Mouse (Mus musculus): ENCODE measurements at regions not wholly inside any gene's neighbourhood (a gene's known extent, or its start where the extent isn't known, plus 50 kb on each side); places are given as distances from the start of the nearest gene placed in this dataset.
A peak's percentile ranks its signal among the peaks of the same experiment; 100 is the strongest.
"Not testable (repeated sequence)": the region's sequence is repeated elsewhere in the genome, so short reads cannot be mapped to it uniquely, and the experiment has no call there.

GRCm38 (mm10) chr5:26586108-26586507 lies 230.9 kb upstream of the Dpp6 start:
- DNase-seq (ENCODE audit: low spot score): no peak

- no peak for DNase-seq (ENCODE audit: low spot score)
Measured at GRCm38 (mm10) chr5:26590886-26591285, 226.1 kb upstream of the Dpp6 start.

GRCm38 (mm10) chr5:26592341-26592740 lies 224.7 kb upstream of the Dpp6 start:
- peak; percentile 35 for DNase-seq (ENCODE audit: low spot score)

GRCm38 (mm10) chr5:26597991-26598390 lies 219.0 kb upstream of the Dpp6 start:
- no peak for DNase-seq (ENCODE audit: low spot score)

GRCm38 (mm10) chr5:26619272-26619671 lies 197.7 kb upstream of the Dpp6 start:
- DNase-seq (ENCODE audit: low spot score): no peak

- no peak for DNase-seq (ENCODE audit: low spot score)
Measured at GRCm38 (mm10) chr5:26622116-26622515, 194.9 kb upstream of the Dpp6 start.

GRCm38 (mm10) chr5:26671478-26671877 lies 145.5 kb upstream of the Dpp6 start:
- DNase-seq (ENCODE audit: low spot score): no peak

GRCm38 (mm10) chr5:26689775-26690174 lies 127.2 kb upstream of the Dpp6 start:
- no peak for DNase-seq (ENCODE audit: low spot score)

- DNase-seq (ENCODE audit: low spot score): no peak
Measured at GRCm38 (mm10) chr5:26691121-26691520, 125.9 kb upstream of the Dpp6 start.

- no peak for DNase-seq (ENCODE audit: low spot score)
Measured at GRCm38 (mm10) chr5:26692013-26692412, 125.0 kb upstream of the Dpp6 start.

- not testable (repeated sequence) for DNase-seq (ENCODE audit: low spot score)
Measured at GRCm38 (mm10) chr5:26703621-26704020, 113.4 kb upstream of the Dpp6 start.

- no peak for DNase-seq (ENCODE audit: low spot score)
Measured at GRCm38 (mm10) chr5:26707661-26708060, 109.3 kb upstream of the Dpp6 start.

GRCm38 (mm10) chr5:26724491-26724890 lies 92.5 kb upstream of the Dpp6 start:
- no peak for DNase-seq (ENCODE audit: low spot score)

- no peak for DNase-seq (ENCODE audit: low spot score)
Measured at GRCm38 (mm10) chr5:26725953-26726352, 91.0 kb upstream of the Dpp6 start.

GRCm38 (mm10) chr5:26751196-26751595 lies 65.8 kb upstream of the Dpp6 start:
- not testable (repeated sequence) for DNase-seq (ENCODE audit: low spot score)

GRCm38 (mm10) chr5:26751601-26752305 lies 65.2 kb upstream of the Dpp6 start:
- not testable (repeated sequence) for DNase-seq (ENCODE audit: low spot score)

- DNase-seq (ENCODE audit: low spot score): peak; percentile 10
Measured at GRCm38 (mm10) chr5:26754129-26754528, 62.9 kb upstream of the Dpp6 start.
